Mouse (Mus musculus): ENCODE data around the gene Gm13304. TPM values are rescaled to one million over a fixed set of nuclear protein-coding genes. Genes with fewer than 3 reads are reported as not detected.

Gm13304 gene
- not detected in 2 replicates for polyA plus RNA-seq (2012; rRNA removed)

DNA sequence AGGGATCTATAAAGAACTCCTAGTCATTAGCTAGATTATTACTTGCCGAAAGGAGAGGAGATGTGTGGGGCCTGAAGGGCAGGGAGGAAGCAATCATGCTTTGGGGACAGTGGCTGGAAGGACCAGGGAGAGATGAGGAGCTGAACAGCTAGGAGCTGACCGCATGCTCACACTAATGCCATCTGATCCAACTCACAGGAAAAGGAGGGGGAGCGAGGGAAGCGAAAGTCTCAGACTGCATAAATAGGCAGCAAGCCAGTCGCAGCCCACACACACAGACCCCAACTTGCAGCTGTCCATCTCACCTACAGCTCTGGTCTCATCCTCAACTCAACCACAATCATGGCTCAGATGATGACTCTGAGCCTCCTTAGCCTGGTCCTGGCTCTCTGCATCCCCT lies at the start of gene Gm13304:
Gene Gm13304 (plus strand): TSS at position 301 of the 400 bp plus-strand sequence.

DNA sequence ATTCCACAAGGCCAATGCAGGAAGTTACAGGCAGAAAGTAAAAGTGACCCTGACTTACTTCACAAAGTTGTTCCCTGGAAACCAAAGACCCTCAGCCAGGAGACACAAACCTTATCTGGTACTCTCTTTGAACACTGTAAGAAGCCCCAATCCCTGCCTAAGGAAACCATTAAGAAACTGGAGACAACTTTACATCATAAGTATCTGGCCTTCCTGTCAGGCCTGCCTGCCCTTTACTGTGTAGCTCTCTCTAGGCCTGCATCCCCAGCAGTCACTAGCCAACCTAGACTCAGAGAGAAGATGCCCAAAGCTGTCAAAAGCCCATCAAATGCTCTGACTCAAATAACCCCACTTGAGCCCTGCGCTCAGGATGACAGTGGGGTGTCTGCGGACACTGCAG lies 23.7 kb upstream of the Gm13304 start, which contains the start of gene Gm3893:
Gene Gm3893 (plus strand): TSS at position 301 of the 400 bp plus-strand sequence.

DNA sequence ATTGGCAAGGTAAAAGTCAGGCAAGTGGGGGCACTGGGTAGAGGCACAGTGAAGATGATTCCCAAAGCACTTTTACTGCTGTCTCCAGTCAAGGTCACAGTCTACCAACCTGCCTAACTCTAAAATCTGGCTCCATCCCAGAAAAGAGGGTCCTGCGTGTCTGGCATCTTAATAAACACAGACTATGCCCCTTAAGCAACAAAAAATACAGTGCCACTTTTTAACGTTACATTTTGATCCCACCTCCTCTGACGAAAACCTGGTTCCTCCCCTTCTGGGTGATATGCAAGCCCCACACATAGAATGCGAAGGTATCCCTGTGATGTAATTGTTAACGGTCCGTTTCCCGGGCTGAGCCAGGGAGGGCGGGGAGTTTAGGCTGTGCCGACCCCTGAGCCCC lies 38.5 kb downstream of the Gm13304 start, which contains the start of gene Gm13306:
Gene Gm13306 (plus strand): TSS at position 301 of the 400 bp plus-strand sequence.

Other genes starting within 250 kb of the Gm13304 start
- 1.9 and 12.9 TPM in 2 replicates for gene Gm21541, start 211.2 kb upstream of the Gm13304 start, polyA plus RNA-seq (2012; rRNA removed)
- gene Gm20878, start 173.2 kb upstream of the Gm13304 start, polyA plus RNA-seq (2012; rRNA removed), result 3.1 and 5.0 TPM in 2 replicates
- gene Fam205a4, start 148.8 kb upstream of the Gm13304 start, polyA plus RNA-seq (2012; rRNA removed), result 0.17 and 0.24 TPM in 2 replicates
- gene Gm21093, start 80.1 kb upstream of the Gm13304 start, polyA plus RNA-seq (2012; rRNA removed), result 0.08 and 0.16 TPM in 2 replicates
- gene Gm3893, start 23.6 kb upstream of the Gm13304 start, polyA plus RNA-seq (2012; rRNA removed), result not detected in 2 replicates
- gene Gm13306, start 38.6 kb downstream of the Gm13304 start, polyA plus RNA-seq (2012; rRNA removed), result not detected in 2 replicates
- not detected in 2 replicates for gene Gm13305, start 53.8 kb downstream of the Gm13304 start, polyA plus RNA-seq (2012; rRNA removed)
- not detected in 2 replicates for gene Gm10600, start 125.8 kb downstream of the Gm13304 start, polyA plus RNA-seq (2012; rRNA removed)
- gene Ccl21b, start 140.9 kb downstream of the Gm13304 start, polyA plus RNA-seq (2012; rRNA removed), result not detected in 2 replicates
- gene Gm21953, start 179.4 kb downstream of the Gm13304 start, polyA plus RNA-seq (2012; rRNA removed), result not detected in 2 replicates
- gene Fam205a3, start 203.5 kb downstream of the Gm13304 start, polyA plus RNA-seq (2012; rRNA removed), result not detected in 2 replicates

Data from ovary, adult 2 months (tissue).